Mouse (Mus musculus): ENCODE measurements around the gene Nol6. TPM values are rescaled to one million over a fixed set of nuclear protein-coding genes. Genes with fewer than 3 reads are reported as not detected.

Gene Nol6
- polyA plus RNA-seq, 1 experiment from 2014 or later = 32.9 TPM

DNA sequence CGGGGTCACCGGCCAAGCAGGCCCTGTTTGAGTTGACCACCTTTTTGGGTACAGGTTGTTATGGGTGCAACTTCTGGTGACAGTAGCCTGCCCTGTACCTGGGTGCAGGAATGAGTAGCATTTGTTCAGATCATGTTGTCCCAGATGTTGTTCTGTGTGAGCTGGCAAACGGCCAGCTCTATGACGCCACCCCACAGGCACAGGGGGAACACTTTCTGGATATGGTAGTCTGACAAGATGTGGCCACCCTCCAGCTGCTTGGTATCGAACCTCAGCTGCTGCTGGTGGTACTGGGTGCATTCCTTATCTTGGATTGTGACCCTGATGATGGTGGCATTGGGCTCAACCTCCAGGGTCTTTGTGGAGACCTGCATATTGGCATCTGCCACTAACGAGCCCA lies 8.2 kb upstream of the Nol6 start:
- H3K36me3 ChIP-seq (ENCODE audit: control insufficient read depth, insufficient read depth, low read length) = no peaks in the 10 kb centered on the region
- ATAC-seq (ENCODE audit: low FRiP score, low TSS enrichment) = no peak
- 84% methylated on average over 6 of the region's 6 CpGs for WGBS
- no peak overlapping the region for H3K4me3 ChIP-seq (ENCODE audit: low read length)
- H3K9me3 ChIP-seq (ENCODE audit: control insufficient read depth, low read length) = no peaks in the 10 kb centered on the region
- H3K4me1 ChIP-seq (ENCODE audit: control insufficient read depth, insufficient read depth, low read length) = peaks cover 11% of the 10 kb centered on the region; the same call in 1 of the 2 replicates
- H3K4me2 ChIP-seq (replicated peaks; ENCODE audit: low read depth, low read length) = no peak overlapping the region
- no peak overlapping the region for H3K27ac ChIP-seq (ENCODE audit: low read depth, low read length)
- no peaks in the 10 kb centered on the region for H3K27me3 ChIP-seq (ENCODE audit: control insufficient read depth, insufficient read depth, low read length)
- no peak overlapping the region for H3K9ac ChIP-seq (ENCODE audit: low read depth, low read length)

DNA sequence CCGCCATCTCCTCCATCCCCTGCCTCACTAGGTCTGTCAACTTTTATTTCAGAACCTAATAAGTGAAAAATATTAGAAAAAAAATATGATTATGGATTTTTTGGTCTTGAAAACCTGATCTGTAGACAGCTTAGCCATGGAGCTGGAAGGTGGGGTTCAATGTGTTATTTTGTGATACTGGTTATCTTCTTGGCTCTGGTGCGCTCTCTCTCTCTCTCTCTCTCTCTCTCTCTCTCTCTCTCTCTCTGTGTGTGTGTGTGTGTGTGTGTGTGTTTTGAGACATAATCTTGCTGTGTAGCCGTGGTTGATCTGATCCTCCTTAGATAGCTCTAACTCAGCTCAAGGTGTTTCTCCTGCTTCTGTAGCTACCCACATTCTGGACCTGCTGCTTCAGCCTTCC lies 5.6 kb upstream of the Nol6 start:
- no peaks in the 10 kb centered on the region for H3K36me3 ChIP-seq (ENCODE audit: control insufficient read depth, insufficient read depth, low read length)

DNA sequence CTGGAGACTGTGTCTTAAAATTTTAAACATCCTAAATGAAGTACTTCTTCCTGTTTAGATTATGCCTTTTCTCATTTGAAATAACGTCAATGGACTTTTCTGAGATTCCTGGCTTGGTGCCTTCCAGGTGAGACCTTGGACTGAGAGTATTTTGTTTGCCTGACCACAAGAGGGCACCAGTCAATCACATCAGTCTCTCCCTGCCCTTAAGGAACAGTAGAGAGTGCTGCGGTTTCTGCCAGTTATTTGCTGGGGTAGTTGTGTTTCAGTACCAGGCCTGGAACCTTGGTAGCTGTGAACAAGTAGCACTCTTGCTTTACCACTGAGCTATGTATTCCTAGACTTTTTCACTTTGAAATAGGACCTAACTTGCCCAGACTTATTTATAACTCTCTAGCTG lies 5.2 kb upstream of the Nol6 start:
- Histone ChIP-seq H3K36me3 (ENCODE audit: control insufficient read depth, insufficient read depth, low read length) (no peaks in the 10 kb centered on the region), H3K27me3 (ENCODE audit: control insufficient read depth, insufficient read depth, low read length) (no peaks in the 10 kb centered on the region), H3K27ac (ENCODE audit: low read depth, low read length) (no peak overlapping the region), H3K4me3 (ENCODE audit: low read length) (no peak overlapping the region), H3K4me2 (replicated peaks; ENCODE audit: low read depth, low read length) (no peak overlapping the region), H3K9me3 (ENCODE audit: control insufficient read depth, low read length) (no peaks in the 10 kb centered on the region), H3K9ac (ENCODE audit: low read depth, low read length) (no peak overlapping the region), H3K4me1 (ENCODE audit: control insufficient read depth, insufficient read depth, low read length) (peaks cover 8% of the 10 kb centered on the region; the same call in 1 of the 2 replicates)
- peak; percentile 75 for ATAC-seq (ENCODE audit: low FRiP score, low TSS enrichment)
- WGBS = 7% methylated on average over 2 of the region's 2 CpGs

More for the DNA sequence above, 5.6 kb upstream of the Nol6 start:
- Histone ChIP-seq H3K4me1 (ENCODE audit: control insufficient read depth, insufficient read depth, low read length) (peaks cover 11% of the 10 kb centered on the region; the same call in 1 of the 2 replicates), H3K9ac (ENCODE audit: low read depth, low read length) (no peak overlapping the region), H3K4me3 (ENCODE audit: low read length) (no peak overlapping the region), H3K27ac (ENCODE audit: low read depth, low read length) (no peak overlapping the region), H3K9me3 (ENCODE audit: control insufficient read depth, low read length) (no peaks in the 10 kb centered on the region), H3K4me2 (replicated peaks; ENCODE audit: low read depth, low read length) (no peak overlapping the region), H3K27me3 (ENCODE audit: control insufficient read depth, insufficient read depth, low read length) (no peaks in the 10 kb centered on the region)
- WGBS = 83% methylated on average over 3 of the region's 3 CpGs
- ATAC-seq (ENCODE audit: low FRiP score, low TSS enrichment) = no peak

DNA sequence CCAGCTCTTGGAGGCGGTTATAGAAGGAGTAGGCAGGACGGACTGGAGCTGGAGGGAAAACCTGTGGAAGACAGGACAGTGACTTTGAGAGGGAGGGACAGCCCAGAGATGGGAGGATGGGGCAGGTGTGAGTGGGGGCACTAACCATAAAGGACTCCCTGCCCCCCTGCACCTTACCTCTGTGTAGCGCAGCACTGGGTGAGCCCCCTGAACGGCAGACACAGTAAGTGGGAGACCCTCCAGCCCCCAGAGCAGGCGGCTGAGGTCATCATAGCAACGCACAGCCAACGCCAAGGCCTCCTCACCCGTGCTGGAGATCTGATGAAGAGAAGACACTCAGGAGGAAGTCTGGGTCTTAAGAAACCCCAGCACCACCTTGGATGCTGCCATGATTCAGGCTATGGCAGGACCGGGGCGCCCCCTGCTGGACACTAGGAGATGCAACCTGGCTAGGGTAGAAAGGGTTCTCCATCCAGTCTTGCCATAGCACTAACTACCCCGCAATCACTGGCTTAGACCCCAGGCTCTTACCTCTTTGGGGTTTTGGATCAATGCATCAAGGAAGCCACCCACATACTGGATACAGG lies 5.5 kb downstream of the Nol6 start:
- Histone ChIP-seq H3K36me3 (ENCODE audit: control insufficient read depth, insufficient read depth, low read length) (peaks cover 91% of the 10 kb centered on the region), H3K9ac (ENCODE audit: low read depth, low read length) (no peak overlapping the region), H3K27me3 (ENCODE audit: control insufficient read depth, insufficient read depth, low read length) (no peaks in the 10 kb centered on the region), H3K4me2 (replicated peaks; ENCODE audit: low read depth, low read length) (no peak overlapping the region), H3K4me1 (ENCODE audit: control insufficient read depth, insufficient read depth, low read length) (peaks cover 8% of the 10 kb centered on the region; the same call in 1 of the 2 replicates), H3K9me3 (ENCODE audit: control insufficient read depth, low read length) (no peaks in the 10 kb centered on the region), H3K27ac (ENCODE audit: low read depth, low read length) (no peak overlapping the region), H3K4me3 (ENCODE audit: low read length) (no peak overlapping the region)
- 72% methylated on average over 11 of the region's 11 CpGs for WGBS
- peak; percentile 33; the same call in 1 of the 2 replicates for ATAC-seq (ENCODE audit: low FRiP score, low TSS enrichment)

DNA sequence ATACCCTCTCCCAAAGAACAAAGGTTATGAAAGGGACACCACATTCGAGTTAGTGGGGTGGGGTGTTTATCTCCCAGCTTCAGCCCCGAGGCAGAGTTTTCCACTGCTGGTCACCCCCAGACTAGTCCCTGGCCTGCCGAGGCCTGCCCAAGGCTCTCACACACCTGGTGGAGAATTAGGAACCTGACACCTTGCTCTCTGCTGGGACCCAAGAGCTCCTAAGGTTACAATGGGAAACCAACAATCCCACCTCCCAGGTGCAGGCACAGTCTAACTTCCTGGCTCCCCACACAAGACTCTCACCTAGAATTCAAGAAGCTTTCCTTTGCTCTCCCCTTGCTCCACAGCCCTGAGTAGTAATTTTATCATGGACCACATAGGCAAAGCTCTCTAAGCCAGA lies 7.4 kb downstream of the Nol6 start:
- WGBS = 79% methylated on average over 3 of the region's 3 CpGs
- H3K27ac ChIP-seq (ENCODE audit: low read depth, low read length) = no peak overlapping the region
- ATAC-seq (ENCODE audit: low FRiP score, low TSS enrichment) = no peak
- no peak overlapping the region for H3K4me3 ChIP-seq (ENCODE audit: low read length)
- H3K9me3 ChIP-seq (ENCODE audit: control insufficient read depth, low read length) = no peaks in the 10 kb centered on the region
- no peaks in the 10 kb centered on the region for H3K4me1 ChIP-seq (ENCODE audit: control insufficient read depth, insufficient read depth, low read length)
- no peak overlapping the region for H3K9ac ChIP-seq (ENCODE audit: low read depth, low read length)
- H3K4me2 ChIP-seq (replicated peaks; ENCODE audit: low read depth, low read length) = no peak overlapping the region
- no peaks in the 10 kb centered on the region for H3K27me3 ChIP-seq (ENCODE audit: control insufficient read depth, insufficient read depth, low read length)
- peaks cover 82% of the 10 kb centered on the region for H3K36me3 ChIP-seq (ENCODE audit: control insufficient read depth, insufficient read depth, low read length)

DNA sequence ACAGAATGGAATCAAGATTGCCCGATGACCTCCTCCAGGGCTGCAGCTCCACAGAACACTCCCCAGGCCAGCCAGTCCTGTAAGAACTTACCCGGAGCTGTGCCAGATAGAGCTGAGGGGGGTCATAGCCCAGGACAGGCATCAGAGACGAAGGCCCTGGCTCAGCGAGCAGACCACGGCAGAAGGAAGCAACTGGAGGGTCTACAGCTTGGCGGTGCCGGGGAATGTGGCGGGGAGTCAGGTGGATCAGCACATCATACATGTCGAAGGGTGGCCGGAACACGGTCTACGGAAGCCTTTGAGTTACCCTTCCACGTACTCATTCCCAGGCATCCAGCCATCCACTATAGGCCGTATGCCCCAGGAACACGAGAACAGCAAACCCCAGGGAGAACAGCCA lies 8.5 kb downstream of the Nol6 start:
- Histone ChIP-seq H3K9ac (ENCODE audit: low read depth, low read length) (no peak overlapping the region), H3K4me3 (ENCODE audit: low read length) (no peak overlapping the region), H3K4me2 (replicated peaks; ENCODE audit: low read depth, low read length) (no peak overlapping the region), H3K4me1 (ENCODE audit: control insufficient read depth, insufficient read depth, low read length) (no peaks in the 10 kb centered on the region), H3K27ac (ENCODE audit: low read depth, low read length) (no peak overlapping the region), H3K9me3 (ENCODE audit: control insufficient read depth, low read length) (no peaks in the 10 kb centered on the region), H3K36me3 (ENCODE audit: control insufficient read depth, insufficient read depth, low read length) (peaks cover 72% of the 10 kb centered on the region), H3K27me3 (ENCODE audit: control insufficient read depth, insufficient read depth, low read length) (no peaks in the 10 kb centered on the region)
- no peak for ATAC-seq (ENCODE audit: low FRiP score, low TSS enrichment)
- 93% methylated on average over 15 of the region's 15 CpGs for WGBS

DNA sequence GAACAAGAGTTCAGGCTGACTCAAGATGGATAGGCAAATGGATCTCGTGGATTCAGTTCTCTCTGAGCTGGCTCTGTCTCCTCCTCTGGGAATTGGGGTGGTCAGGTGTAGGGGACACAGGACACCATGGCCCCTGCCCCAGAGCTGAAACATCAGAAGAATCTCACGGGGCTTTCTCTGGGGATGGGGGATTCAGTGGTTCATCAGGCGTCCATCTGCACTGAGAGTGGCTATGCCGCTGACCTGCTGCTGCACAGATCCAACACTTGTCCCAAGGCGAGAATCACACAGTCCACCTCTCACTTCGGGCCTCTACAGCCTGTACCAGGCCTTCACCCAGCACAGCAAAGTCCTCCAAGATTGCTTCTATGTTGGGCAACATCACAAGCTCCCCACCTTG lies 9.2 kb downstream of the Nol6 start:
- H3K9ac ChIP-seq (ENCODE audit: low read depth, low read length) = no peak overlapping the region
- H3K36me3 ChIP-seq (ENCODE audit: control insufficient read depth, insufficient read depth, low read length) = peaks cover 64% of the 10 kb centered on the region
- H3K27me3 ChIP-seq (ENCODE audit: control insufficient read depth, insufficient read depth, low read length) = no peaks in the 10 kb centered on the region
- H3K4me3 ChIP-seq (ENCODE audit: low read length) = no peak overlapping the region
- no peaks in the 10 kb centered on the region for H3K4me1 ChIP-seq (ENCODE audit: control insufficient read depth, insufficient read depth, low read length)
- no peak overlapping the region for H3K4me2 ChIP-seq (replicated peaks; ENCODE audit: low read depth, low read length)
- no peak overlapping the region for H3K27ac ChIP-seq (ENCODE audit: low read depth, low read length)
- H3K9me3 ChIP-seq (ENCODE audit: control insufficient read depth, low read length) = no peaks in the 10 kb centered on the region
- no peak for ATAC-seq (ENCODE audit: low FRiP score, low TSS enrichment)
- WGBS = 93% methylated on average over 6 of the region's 6 CpGs

DNA sequence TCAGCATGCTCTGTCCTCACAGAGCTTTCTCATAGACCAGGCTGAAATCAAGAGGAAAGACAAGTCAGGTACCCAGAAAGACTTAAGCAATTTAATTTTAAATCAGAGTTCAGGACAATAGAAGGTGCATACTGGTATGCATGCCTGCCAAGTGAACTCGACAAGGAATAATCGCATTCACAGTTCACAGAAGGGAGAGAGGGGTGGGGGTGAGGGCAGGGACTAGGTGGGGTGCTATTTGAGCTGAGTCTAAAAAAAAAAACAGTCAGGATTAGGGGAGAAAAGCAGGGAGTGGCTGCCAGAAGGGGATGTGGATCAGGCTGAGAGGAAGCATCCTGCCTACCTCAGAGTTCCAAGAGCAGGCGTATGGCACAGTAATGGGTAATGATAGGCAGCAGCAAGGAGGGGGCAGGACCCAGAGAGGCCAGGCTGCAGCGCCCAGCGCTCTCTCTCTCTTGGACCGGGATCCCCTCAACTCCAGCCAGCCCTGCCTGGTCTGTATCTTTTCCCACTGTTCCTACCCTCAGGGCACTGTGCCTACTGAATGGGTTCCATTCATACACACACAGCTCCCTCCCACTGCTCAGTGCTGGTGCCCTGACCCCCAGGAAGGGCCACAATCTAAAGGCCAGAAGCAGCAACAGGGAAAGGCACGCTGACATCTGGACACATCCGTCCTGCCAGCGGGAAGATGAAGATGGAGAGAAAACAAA lies 9.7 kb downstream of the Nol6 start:
- no peak for ATAC-seq (ENCODE audit: low FRiP score, low TSS enrichment)
- no peaks in the 10 kb centered on the region for H3K9me3 ChIP-seq (ENCODE audit: control insufficient read depth, low read length)

DNA sequence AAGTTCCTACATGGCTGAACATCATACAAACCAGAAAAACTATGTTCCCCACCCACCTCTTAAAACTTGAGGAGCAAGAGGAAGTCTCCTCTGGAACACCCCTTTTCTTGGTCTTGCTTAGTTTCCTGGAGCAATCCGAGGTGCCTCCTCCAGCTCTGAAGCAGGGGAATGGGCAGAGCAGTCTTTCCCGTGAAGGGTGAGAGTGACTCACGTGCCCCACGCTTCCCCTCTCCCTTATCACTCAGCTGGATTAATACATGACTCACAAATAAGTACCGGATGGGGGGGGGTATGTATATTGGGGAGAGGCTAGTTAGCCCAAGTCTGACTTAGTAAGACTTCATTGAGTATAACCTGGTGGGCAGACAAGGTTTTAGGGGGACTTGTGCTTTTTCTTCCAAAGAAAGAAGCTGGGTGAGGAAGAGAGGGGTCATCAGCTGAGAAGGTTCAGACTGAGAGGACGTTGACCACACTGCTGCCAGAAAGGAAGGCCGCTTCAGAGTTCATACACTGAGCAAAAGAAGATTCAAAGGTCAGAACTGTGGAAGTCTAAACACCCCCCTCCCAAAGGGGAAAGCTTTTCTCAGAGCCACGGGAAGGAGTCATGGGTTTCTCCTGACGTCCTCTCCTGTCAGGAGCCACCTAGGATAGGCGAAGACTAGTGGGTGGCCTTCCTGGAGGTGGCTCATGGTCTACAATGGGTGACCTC lies 15.4 kb downstream of the Nol6 start:
- peaks cover 3% of the 10 kb centered on the region; the same call in 1 of the 2 replicates for H3K36me3 ChIP-seq (ENCODE audit: control insufficient read depth, insufficient read depth, low read length)
- no peak overlapping the region for H3K27ac ChIP-seq (ENCODE audit: low read depth, low read length)
- no peaks in the 10 kb centered on the region for H3K4me1 ChIP-seq (ENCODE audit: control insufficient read depth, insufficient read depth, low read length)
- no peaks in the 10 kb centered on the region for H3K9me3 ChIP-seq (ENCODE audit: control insufficient read depth, low read length)
- WGBS = 77% methylated on average over 10 of the region's 10 CpGs
- ATAC-seq (ENCODE audit: low FRiP score, low TSS enrichment) = no peak
- H3K4me3 ChIP-seq (ENCODE audit: low read length) = no peak overlapping the region
- no peaks in the 10 kb centered on the region for H3K27me3 ChIP-seq (ENCODE audit: control insufficient read depth, insufficient read depth, low read length)
- H3K4me2 ChIP-seq (replicated peaks; ENCODE audit: low read depth, low read length) = no peak overlapping the region
- no peak overlapping the region for H3K9ac ChIP-seq (ENCODE audit: low read depth, low read length)

More for the DNA sequence above, 9.7 kb downstream of the Nol6 start:
- Histone ChIP-seq H3K4me2 (replicated peaks; ENCODE audit: low read depth, low read length) (no peak overlapping the region), H3K36me3 (ENCODE audit: control insufficient read depth, insufficient read depth, low read length) (peaks cover 59% of the 10 kb centered on the region), H3K27ac (ENCODE audit: low read depth, low read length) (no peak overlapping the region), H3K4me1 (ENCODE audit: control insufficient read depth, insufficient read depth, low read length) (no peaks in the 10 kb centered on the region), H3K27me3 (ENCODE audit: control insufficient read depth, insufficient read depth, low read length) (no peaks in the 10 kb centered on the region), H3K9ac (ENCODE audit: low read depth, low read length) (no peak overlapping the region), H3K4me3 (ENCODE audit: low read length) (no peak overlapping the region)
- 86% methylated on average over 9 of the region's 9 CpGs for WGBS
